Mouse (Mus musculus): ENCODE measurements around the gene Pex19. TPM values are rescaled to one million over a fixed set of nuclear protein-coding genes. Genes with fewer than 3 reads are reported as not detected.

Gene Pex19
- total RNA-seq, 1 experiment from 2014 or later, result 41.4 TPM

GRCm38 (mm10) chr1:172172381-172172780 is 45.8 kb downstream of the Pex19 start:
- ATAC-seq (ENCODE audit: extremely low read depth, insufficient number of reproducible peaks, low FRiP score, poor library complexity, severe bottlenecking), result no peak

- no peak for ATAC-seq (ENCODE audit: extremely low read depth, insufficient number of reproducible peaks, low FRiP score, poor library complexity, severe bottlenecking)
These were observed 46.6 kb downstream of the Pex19 start for GRCm38 (mm10) chr1:172173181-172173580.

GRCm38 (mm10) chr1:172177791-172178190 is 51.2 kb downstream of the Pex19 start:
- ATAC-seq (ENCODE audit: extremely low read depth, insufficient number of reproducible peaks, low FRiP score, poor library complexity, severe bottlenecking), result no peak

- no peak for ATAC-seq (ENCODE audit: extremely low read depth, insufficient number of reproducible peaks, low FRiP score, poor library complexity, severe bottlenecking)
These were observed 52.5 kb downstream of the Pex19 start for GRCm38 (mm10) chr1:172179102-172179501.

- ATAC-seq (ENCODE audit: extremely low read depth, insufficient number of reproducible peaks, low FRiP score, poor library complexity, severe bottlenecking), result no peak
These were observed 54.3 kb downstream of the Pex19 start for GRCm38 (mm10) chr1:172180881-172181280.

GRCm38 (mm10) chr1:172181777-172182176 is 55.2 kb downstream of the Pex19 start:
- ATAC-seq (ENCODE audit: extremely low read depth, insufficient number of reproducible peaks, low FRiP score, poor library complexity, severe bottlenecking), result no peak

- no peak for ATAC-seq (ENCODE audit: extremely low read depth, insufficient number of reproducible peaks, low FRiP score, poor library complexity, severe bottlenecking)
These were observed 56.5 kb downstream of the Pex19 start for GRCm38 (mm10) chr1:172183056-172183455.

GRCm38 (mm10) chr1:172183915-172184314 is 57.4 kb downstream of the Pex19 start:
- no peak for ATAC-seq (ENCODE audit: extremely low read depth, insufficient number of reproducible peaks, low FRiP score, poor library complexity, severe bottlenecking)

Other genes with a start within 250 kb of the Pex19 start
- gene Gm10521, start 231.1 kb upstream of the Pex19 start, total RNA-seq (2017), result 46.8 and 52.7 TPM in 2 replicates
- 97.7 and 98.0 TPM in 2 replicates for gene Slamf6, start 209.2 kb upstream of the Pex19 start, total RNA-seq (2017)
- 2.0 and 2.3 TPM in 2 replicates for gene Vangl2, start 98.3 kb upstream of the Pex19 start, total RNA-seq (2017)
- gene Nhlh1, start 69.2 kb upstream of the Pex19 start, total RNA-seq (2017), result not detected in 2 replicates
- 148 and 152 TPM in 2 replicates for gene Copa, start 44.2 kb upstream of the Pex19 start, total RNA-seq (2017)
- 59.1 and 61.8 TPM in 2 replicates for gene Ncstn, start 44.0 kb upstream of the Pex19 start, total RNA-seq (2017)
- 185 and 197 TPM in 2 replicates for gene Dcaf8, start 21.3 kb downstream of the Pex19 start, total RNA-seq (2017)
- gene Pea15a, start 80.0 kb downstream of the Pex19 start, total RNA-seq (2017), result 6.6 and 8.5 TPM in 2 replicates
- gene Casq1, start 93.1 kb downstream of the Pex19 start, total RNA-seq (2017), result not detected in 2 replicates
- not detected in 2 replicates for gene Atp1a4, start 131.7 kb downstream of the Pex19 start, total RNA-seq (2017)
- gene Igsf8, start 134.9 kb downstream of the Pex19 start, total RNA-seq (2017), result 9.0 and 10.1 TPM in 2 replicates
- not detected in 2 replicates for gene Atp1a2, start 171.3 kb downstream of the Pex19 start, total RNA-seq (2017)
- gene Kcnj9, start 202.6 kb downstream of the Pex19 start, total RNA-seq (2017), result not detected in 2 replicates
- not detected in 2 replicates for gene Kcnj10, start 214.5 kb downstream of the Pex19 start, total RNA-seq (2017)
- 25.0 and 27.8 TPM in 2 replicates for gene Pigm, start 249.8 kb downstream of the Pex19 start, total RNA-seq (2017)